Mouse (Mus musculus): ENCODE data around the gene Gins3. TPM values are rescaled to one million over a fixed set of nuclear protein-coding genes. Genes with fewer than 3 reads are reported as not detected.
"Not testable (repeated sequence)": the region's sequence is repeated elsewhere in the genome, so short reads cannot be mapped to it uniquely, and the experiment has no call there.

The Gins3 gene
- 9.5 to 14.5 TPM (median 10.2 TPM) in 3 replicates for total RNA-seq (2017)

DNA sequence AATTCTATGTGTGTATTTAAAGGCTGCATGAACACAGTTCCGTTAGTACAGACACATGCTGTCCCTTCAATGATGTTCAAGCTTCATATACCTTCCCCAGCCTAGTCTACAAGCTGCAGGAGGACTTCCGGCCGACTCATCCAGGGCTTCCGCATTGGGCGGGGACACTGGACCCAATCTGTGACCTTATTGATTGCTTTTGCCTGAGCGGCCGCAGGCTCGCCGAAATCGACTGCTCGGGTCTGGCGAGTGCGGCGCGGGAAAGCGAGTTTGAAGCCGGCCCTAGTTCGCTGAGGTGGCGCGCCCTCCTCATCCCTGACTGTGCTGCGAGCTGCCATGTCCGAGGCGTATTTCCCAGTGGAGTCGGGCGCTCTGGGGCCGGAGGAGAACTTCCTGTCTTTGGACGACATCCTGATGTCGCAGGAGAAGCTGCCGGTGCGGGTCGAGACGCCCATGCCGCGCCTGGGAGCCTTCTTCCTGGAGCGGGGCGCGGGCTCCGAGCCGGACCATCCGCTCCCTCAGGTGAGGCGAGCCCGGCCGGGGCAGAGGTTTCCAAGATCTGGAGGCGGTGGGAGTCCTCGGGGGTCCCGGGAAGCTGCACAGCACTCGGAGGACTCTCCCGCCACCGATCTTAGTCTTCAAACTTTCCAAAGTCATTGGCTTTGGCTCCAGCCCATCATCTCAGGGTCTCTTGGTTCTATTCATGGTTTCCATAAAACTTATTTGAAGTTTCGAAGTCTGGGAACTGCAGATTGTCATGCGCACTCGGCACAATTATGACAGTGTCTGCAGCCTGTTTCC is at the start of gene Gins3:
Gene Gins3 (plus strand): TSS at position 192 of the 801 bp plus-strand sequence.
- ATAC-seq (replicated peaks; ENCODE audit: insufficient number of reproducible peaks, low FRiP score, low TSS enrichment, poor library complexity, severe bottlenecking) = peak; percentile 96

DNA sequence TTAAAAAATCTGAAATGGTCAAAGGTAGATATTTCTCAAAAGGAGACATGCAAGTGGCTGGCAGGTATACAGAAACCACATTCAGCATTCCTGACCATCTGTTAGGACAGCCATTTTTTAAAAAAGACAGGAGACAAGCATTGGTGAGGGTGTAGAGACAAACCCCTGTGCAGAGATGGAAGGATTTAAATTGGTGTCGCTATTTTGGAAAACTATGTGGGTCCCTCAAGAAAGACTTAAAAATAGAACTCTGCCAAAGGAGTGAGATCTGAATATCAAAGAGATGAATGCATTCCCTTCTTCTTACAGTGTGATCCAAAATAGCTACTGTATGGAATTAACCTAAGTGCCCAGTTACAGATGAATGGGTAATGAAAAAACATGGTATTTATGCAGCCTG is 45.9 kb upstream of the Gins3 start:
- no peak for ATAC-seq (replicated peaks; ENCODE audit: insufficient number of reproducible peaks, low FRiP score, low TSS enrichment, poor library complexity, severe bottlenecking)

DNA sequence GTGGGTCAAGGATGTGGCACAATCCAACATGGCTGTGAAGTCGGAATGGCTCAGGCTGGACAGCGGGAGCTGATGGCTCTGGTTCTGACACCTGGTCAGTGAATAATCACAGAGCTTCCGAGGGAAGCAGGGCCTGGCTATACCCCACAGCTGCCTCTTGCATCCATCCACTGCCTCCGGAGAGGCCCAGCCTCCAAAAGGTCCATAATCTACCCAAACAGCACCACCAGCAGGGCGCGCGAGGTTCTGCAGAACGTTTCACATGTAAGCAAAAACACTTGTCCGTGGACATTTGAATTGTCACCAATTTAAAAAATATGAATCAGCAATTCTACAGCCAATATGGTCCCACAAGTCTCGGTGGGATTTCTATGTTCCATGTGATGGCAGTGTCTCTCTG is 44.0 kb upstream of the Gins3 start:
- no peak for ATAC-seq (replicated peaks; ENCODE audit: insufficient number of reproducible peaks, low FRiP score, low TSS enrichment, poor library complexity, severe bottlenecking)

DNA sequence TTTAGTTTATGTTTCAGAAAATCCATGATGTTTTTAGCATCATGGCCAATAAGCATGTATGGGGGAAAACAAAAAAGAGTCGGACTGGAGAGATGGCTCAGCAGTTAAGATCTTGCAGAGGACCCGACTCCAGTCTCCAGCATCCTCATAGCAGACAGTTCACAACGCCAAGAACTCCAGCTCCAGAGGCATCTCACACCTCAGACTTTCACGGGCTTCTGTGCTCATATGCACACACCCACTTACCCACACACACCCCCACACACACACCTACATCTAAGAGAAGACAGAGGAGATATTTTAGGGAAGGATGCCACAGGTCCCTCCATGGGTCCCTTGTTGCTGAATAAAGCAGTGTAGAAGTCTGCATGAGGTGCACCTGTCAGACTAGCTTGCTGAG is 42.7 kb upstream of the Gins3 start:
- ATAC-seq (replicated peaks; ENCODE audit: insufficient number of reproducible peaks, low FRiP score, low TSS enrichment, poor library complexity, severe bottlenecking) = no peak

DNA sequence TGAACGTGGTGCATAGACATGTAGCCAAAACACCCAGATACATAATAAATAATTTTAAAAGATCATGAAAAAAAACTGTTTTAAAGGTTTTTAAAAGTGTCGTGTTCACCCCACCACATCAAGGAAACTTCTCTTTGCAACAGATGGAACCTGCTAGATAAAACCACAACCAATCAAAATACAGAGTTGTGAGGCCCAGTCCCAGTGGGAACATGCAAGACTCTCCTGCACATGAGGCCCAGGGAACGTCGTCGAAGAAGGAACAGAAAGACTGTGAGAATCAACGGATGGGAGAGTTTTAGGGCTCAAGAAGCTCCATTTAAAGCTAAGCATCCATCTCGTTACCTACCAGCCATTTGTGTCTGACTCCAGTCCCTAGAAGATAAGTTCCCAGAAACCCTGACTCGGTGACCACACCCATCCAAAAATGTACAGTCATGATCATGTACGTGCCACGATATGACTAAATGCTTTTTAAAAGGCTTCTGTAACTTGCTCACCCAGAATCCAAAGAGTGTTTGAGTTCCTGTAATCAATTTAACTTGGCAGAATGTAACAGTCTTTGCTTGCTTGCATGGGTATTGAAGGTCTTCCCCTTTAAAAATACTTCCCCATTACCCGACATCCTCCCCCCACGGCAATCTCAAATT is 41.0 kb upstream of the Gins3 start:
- no peak for ATAC-seq (replicated peaks; ENCODE audit: insufficient number of reproducible peaks, low FRiP score, low TSS enrichment, poor library complexity, severe bottlenecking)

DNA sequence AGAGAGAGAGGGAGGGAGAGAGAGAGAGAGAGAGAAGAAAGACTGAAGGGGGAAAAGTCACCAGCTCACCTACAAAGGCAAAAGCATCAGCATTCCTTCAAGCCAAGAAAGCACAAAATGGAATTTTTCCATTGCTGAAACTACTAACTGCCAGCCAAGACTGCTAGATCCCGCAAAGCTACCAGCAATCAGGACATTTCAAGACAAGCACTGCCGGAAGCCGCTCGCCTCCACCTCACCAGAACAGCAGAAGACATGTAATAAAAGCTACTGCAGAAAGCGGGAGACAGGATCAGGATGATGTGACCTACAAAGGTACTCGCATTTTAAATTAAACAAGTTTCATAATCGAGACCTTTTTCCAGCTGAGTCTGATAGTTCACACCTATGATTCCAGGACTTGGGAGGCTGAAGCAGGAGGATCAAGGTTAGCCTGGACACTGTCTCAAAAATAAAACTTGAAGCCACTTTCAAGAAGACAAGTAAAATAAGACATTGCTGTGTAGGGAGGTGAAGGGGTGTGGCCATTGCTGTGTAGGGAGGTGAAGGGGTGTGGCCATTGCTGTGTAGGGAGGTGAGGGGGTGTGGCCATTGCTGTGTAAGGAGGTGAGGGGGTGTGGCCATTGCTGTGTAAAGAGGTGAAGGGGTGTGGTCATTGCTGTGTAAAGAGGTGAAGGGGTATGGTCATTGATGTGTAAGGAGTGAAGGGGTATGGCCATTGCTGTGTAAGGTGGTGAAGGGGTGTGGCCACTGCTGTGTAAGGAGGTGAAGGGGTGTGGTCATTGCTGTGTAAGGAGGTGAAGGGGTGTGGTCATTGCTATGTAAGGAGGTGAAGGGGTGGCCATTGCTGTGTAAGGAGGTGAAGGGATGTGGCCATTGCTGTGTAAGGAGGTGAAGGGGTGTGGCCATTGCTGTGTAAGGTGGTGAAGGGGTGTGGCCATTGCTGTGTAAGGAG is 39.5 kb upstream of the Gins3 start:
- 0 out of 2 replicates have a peak, but pooled peaks have one; percentile 5 for ATAC-seq (replicated peaks; ENCODE audit: insufficient number of reproducible peaks, low FRiP score, low TSS enrichment, poor library complexity, severe bottlenecking)

DNA sequence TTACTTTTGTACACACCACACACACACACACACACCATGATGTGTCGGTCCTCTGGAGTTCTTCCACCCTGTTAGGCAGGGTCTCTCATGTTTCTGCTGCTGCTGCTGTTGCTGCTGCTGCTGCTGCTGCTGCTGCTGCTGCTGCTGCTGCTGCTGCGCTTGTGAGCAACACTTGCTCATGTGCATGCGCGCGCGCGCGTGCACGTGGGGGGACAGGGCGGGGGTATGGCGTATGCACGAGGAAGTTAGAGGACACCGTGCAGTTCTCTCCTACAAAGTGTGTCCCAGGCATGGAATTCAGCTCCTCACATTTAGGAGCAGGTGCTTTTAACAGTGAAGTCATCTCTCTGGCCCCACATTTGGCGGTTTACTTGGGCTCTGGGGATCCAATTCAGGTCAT is 38.1 kb upstream of the Gins3 start:
- no peak for ATAC-seq (replicated peaks; ENCODE audit: insufficient number of reproducible peaks, low FRiP score, low TSS enrichment, poor library complexity, severe bottlenecking)

DNA sequence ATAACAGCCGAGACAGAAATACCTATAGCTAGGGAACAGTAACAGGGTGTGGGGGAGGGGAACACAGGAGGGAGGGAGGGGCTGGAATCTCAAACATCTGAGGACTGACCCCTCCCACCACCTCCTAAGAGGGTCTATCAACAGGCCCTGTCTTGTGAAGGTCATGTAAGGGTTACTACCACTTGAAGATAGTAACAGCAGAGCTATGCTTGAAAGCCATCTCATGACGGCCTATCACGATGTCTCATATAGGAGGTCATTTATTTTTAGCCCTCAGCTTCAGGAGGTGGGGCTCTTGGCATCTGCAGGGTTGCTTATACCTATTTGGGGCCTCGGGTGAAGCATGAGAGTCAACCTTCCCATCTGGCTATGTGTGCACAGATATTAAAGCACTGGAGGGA is 36.4 kb upstream of the Gins3 start:
- ATAC-seq (replicated peaks; ENCODE audit: insufficient number of reproducible peaks, low FRiP score, low TSS enrichment, poor library complexity, severe bottlenecking) = no peak

DNA sequence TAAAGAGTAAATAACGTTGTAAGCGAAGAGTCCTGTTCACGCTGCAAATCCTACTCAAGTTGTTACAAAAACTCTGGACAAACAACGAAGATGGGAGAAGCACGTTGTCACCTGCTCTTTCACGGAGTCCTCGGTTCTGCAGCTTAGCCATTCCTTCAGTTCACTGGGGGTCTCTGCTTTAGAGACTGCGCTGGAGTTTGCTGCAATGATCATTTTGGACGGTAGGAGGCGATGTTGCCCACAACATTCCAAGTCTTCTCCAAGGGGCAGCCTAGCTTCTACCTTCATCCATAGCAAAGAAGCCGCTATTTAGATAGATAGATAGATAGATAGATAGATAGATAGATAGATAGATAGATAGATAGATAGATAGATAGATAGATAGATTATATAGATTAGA is 33.4 kb upstream of the Gins3 start:
- no peak for ATAC-seq (replicated peaks; ENCODE audit: insufficient number of reproducible peaks, low FRiP score, low TSS enrichment, poor library complexity, severe bottlenecking)

DNA sequence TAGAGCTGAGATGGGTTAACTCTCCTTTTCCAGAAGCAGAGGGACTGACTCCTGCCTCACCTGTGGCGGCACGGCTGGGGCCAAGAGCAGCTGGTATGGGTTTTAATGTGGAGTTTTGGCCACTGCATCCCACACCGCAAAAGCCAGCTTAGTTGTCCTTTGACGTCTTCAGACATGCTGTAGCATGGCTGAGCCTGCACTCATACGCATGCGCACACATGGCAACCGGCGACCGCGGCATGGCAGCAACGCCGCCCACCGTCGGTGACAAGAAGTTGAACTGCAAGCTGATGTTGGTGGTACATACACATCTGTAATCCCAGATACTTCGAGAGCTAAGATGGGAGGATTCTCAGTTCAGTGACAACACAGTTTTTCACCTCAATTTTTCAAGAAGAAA is 31.9 kb upstream of the Gins3 start:
- ATAC-seq (replicated peaks; ENCODE audit: insufficient number of reproducible peaks, low FRiP score, low TSS enrichment, poor library complexity, severe bottlenecking) = no peak

DNA sequence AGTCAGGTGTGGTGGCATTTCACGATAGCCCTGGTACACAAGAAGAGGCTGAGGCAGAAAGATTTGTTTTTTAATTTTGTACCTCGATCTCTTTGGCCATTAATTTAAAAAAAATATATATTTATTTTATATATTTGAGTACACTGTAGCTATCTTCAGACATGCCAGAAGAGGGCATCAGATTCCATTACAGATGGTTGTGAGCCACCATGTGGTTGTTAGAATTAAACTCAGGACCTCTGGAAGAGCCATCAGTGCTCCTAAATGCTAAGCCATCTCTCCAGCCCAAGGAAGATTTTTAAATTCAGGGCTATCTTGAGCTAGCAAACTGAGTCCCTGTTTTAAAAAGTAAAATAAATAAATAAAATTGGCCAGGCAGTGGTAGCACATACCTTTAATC is 31.1 kb upstream of the Gins3 start:
- no peak for ATAC-seq (replicated peaks; ENCODE audit: insufficient number of reproducible peaks, low FRiP score, low TSS enrichment, poor library complexity, severe bottlenecking)

DNA sequence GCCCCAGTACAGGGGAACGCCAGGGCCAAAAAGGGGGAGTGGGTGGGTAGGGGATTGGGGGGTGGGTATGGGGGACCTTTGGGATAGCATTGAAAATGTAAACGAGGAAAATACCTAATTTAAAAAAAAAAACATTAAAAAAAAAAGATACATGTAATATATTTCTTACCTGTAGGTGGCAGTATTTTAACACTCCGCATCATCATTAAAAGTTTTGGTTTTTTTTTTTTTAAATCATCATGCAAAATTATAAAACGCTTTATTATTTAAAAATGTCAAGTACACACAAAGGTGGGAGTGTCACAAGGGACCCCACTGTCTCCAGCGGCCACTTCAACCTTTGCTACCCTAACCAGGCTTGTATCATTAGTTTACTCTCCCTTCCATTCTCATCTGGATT is 26.7 kb upstream of the Gins3 start:
- not testable (repeated sequence) for ATAC-seq (replicated peaks; ENCODE audit: insufficient number of reproducible peaks, low FRiP score, low TSS enrichment, poor library complexity, severe bottlenecking)

DNA sequence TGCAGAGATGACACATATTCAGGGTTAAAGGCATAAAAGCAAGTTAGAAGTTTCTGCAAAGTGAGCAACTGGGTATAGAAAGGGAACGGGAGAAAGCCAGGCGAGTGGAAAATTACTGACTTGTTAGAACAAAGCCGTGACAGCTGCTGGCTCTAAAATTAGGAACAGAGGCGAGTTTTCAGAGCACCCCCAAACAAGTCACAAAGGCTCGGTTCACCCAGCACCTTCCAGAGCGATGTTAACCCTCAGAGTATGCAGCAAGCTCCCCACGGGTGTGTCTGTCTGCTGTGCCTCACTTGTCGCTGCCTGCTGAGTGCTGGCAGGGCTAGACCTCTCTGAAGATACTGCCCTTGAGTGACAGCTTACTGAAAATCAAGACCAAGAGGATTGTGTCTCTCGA is 26.0 kb upstream of the Gins3 start:
- no peak for ATAC-seq (replicated peaks; ENCODE audit: insufficient number of reproducible peaks, low FRiP score, low TSS enrichment, poor library complexity, severe bottlenecking)

DNA sequence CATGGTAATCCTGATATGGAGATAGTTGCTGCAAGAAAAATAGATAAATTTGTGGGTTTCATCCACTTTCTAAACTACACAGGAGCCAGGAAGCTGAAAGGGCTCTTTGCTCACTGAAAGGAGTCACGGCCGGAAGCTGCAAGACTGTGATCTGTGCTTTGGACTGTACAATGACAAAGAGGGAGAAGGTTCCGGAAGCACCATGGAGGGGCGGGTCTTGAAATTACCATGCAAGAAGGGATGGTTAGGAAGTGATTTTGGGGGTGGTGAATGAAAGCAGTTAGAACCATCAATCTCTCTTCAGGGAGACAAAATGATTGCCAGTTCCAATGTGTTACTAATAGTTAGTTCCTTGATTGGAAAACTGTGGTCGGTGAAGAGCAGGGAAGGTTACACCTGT is 23.8 kb upstream of the Gins3 start:
- ATAC-seq (replicated peaks; ENCODE audit: insufficient number of reproducible peaks, low FRiP score, low TSS enrichment, poor library complexity, severe bottlenecking) = no peak

DNA sequence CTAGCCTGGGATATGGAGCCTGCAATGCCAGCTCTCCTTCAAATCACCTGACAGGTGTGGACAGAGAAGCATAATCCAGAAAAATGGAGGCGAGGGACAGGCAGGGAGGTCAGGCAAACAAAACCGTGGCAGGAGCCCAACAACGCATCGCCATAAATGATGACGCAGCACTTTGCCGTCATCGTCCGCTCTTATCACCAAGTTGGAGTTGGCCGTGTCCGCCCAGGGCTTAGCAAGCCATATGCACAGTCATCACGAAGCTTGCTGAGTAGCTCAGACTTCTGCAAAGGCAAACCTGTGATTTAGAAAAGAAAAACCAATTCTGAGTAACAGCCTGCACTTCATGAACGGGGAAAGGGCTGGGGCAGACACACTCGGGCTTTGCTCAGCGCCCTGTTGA is 22.5 kb upstream of the Gins3 start:
- ATAC-seq (replicated peaks; ENCODE audit: insufficient number of reproducible peaks, low FRiP score, low TSS enrichment, poor library complexity, severe bottlenecking) = no peak

DNA sequence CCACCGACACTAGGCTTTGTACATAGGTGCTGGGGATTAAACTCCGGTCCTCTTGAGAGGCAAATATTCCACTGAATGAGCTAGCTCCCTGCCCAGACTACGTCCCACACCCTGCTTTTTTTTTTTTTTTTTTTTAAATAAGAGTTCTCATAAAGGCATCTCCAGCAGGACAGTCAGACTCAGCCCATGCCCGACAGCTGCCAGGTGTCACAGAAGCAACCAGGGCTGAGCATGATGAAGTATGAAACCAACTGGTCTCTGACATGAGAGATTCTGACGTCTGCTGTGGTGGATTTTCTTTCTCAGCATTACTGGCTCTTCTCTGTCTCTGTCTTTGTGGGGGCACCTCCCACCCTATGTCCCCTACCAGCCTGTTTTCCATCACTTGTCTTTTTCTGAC is 21.5 kb upstream of the Gins3 start:
- no peak for ATAC-seq (replicated peaks; ENCODE audit: insufficient number of reproducible peaks, low FRiP score, low TSS enrichment, poor library complexity, severe bottlenecking)

DNA sequence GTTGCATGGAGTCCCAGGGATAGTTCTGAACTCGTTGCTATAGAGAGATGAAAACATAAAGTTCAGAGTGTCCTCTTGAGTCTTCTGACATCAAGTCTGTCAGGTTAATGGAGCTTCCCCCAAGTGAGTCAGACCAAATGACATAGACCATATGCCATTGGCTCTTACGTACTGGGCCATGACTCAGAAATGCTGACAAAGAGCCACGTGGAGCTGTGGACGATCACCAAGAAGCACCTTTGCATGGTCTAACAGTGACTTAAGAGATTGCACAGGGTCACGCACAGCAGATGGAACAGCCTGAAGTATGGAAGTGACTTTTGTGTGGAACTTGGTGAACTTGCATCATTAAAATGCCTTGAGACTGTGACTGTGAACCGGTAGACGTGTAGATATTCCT is 16.9 kb upstream of the Gins3 start:
- ATAC-seq (replicated peaks; ENCODE audit: insufficient number of reproducible peaks, low FRiP score, low TSS enrichment, poor library complexity, severe bottlenecking) = no peak

DNA sequence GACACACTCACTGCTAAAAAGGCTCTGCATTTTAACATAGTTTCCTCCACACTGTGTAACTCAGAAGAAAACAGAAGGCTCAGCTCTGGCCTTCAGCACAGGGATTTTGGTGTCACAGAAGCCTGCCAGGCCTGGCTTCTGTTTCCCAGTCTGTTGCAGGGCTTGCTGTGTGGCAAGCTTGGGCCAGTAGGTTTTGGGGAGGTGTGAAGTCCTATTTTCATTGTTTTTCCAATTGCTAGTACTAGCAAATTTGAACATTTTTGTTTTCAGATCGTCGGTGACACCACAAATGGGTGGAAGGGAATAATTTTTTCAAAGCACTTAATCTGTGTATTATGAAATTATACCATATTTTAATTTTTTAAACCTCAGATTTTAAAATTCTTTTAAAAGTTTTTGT is 13.2 kb upstream of the Gins3 start:
- ATAC-seq (replicated peaks; ENCODE audit: insufficient number of reproducible peaks, low FRiP score, low TSS enrichment, poor library complexity, severe bottlenecking) = no peak

DNA sequence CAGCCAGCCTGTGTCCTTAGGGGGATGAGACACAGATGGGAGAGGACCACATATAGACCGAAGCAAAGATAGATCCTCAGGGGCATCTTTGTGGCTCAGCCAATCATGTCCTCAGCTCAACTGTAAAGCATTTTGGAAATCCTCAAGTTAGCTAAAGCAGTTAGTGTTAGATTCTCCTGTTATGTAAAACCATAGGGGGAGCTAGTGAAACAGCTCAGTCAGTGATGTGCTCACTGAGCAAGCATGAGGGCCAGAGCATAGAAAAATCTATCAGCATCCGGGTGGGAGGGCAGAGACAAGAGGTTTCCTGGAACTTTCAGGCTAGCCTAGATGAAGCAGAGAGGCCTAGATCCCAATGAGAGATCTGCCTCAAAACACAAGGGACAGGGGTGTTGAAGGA is 8.4 kb upstream of the Gins3 start:
- no peak for ATAC-seq (replicated peaks; ENCODE audit: insufficient number of reproducible peaks, low FRiP score, low TSS enrichment, poor library complexity, severe bottlenecking)

Measured in monocyte, adult 5-6 weeks (primary cell).